ENCODE assay signal across 17 mouse cellular contexts in the genomic region with DNA sequence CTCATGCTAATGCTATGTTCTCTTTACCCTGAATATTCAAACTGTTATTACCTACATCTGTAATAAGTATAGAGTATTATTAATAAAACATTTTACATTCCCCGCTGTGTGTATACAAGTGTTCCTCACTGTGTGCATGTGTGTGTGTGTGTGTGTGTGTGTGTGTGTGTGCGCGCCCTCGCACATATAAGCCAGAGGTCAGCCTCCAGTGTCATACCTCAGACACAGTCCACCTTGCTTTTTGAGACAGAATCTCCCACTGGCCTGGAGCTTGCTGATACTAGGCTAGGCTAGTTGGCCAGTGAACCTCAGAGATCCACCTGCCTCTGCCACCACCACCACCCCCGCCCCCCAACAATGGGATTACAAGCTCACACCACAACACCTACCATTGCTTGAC. TPM values are rescaled to one million over a fixed set of nuclear protein-coding genes. Genes with fewer than 3 reads are reported as not detected.
DNase-seq lines count a peak whose midpoint lies in the region; ATAC-seq lines count a peak whose summit lies in the region.
"Had no signal": no experiment of that assay in that cellular context is flagged by ENCODE, and none has a peak within 500 bp of the region (broad histone marks: within the 10 kb centered on the region; RNA-seq: fewer than 3 reads in every experiment).

No protein-coding gene starts in this region.

- no peak overlapping the region for H3K4me2 ChIP-seq in neural tube, embryonic 11.5 days (ENCODE audit: low read depth)
- H3K4me2 ChIP-seq in midbrain, embryonic 11.5 days = peak overlapping the region; percentile 38
- H3K4me2 ChIP-seq in neural tube, embryonic 14.5 days (ENCODE audit: low read depth, low read length) = no peak overlapping the region
- H3K4me2 ChIP-seq: embryonic facial prominence, embryonic 15.5 days; liver, embryonic 11.5 days had no signal

- no peak for DNase-seq in neural tube, embryonic 11.5 days (ENCODE audit: low spot score)
- DNase-seq in neural tube, embryonic 10.5 days (ENCODE audit: extremely low spot score, low spot score) = no peak
- no peak for DNase-seq in hindbrain, embryonic 10.5 days (ENCODE audit: low spot score)
- peak; percentile 87 for DNase-seq in midbrain, embryonic 11.5 days (ENCODE audit: low spot score, missing footprints)
- DNase-seq in yolk sac, embryonic 10.5 days (ENCODE audit: low spot score) = no peak
- DNase-seq in urinary bladder, adult 18-20 months (ENCODE audit: low spot score in 2 of 2) = no peak
- DNase-seq: cerebellum, postnatal 36 days; gastrocnemius, postnatal 25 days; heart, postnatal 36 days; kidney, adult 18-20 months; kidney, postnatal 25 days; left cerebral cortex, postnatal 4 days had no signal

- H3K27me3 ChIP-seq in neural tube, embryonic 11.5 days (ENCODE audit: control insufficient read depth, insufficient read depth, low read length) = no peaks in the 10 kb centered on the region
- no peaks in the 10 kb centered on the region for H3K27me3 ChIP-seq in hindbrain, embryonic 10.5 days (ENCODE audit: insufficient read depth, poor library complexity, severe bottlenecking)
- H3K27me3 ChIP-seq in midbrain, embryonic 11.5 days (ENCODE audit: control insufficient read depth, insufficient read depth, low read length) = no peaks in the 10 kb centered on the region
- H3K27me3 ChIP-seq in neural tube, embryonic 14.5 days (ENCODE audit: control insufficient read depth, insufficient read depth, low read length) = no peaks in the 10 kb centered on the region
- H3K27me3 ChIP-seq: embryonic facial prominence, embryonic 15.5 days had no signal

- WGBS in neural tube, embryonic 11.5 days = 87% methylated on average over 5 of the region's 5 CpGs
- 84% methylated on average over 5 of the region's 5 CpGs for WGBS in hindbrain, embryonic 10.5 days
- WGBS in midbrain, embryonic 11.5 days = 75% methylated on average over 5 of the region's 5 CpGs
- WGBS in neural tube, embryonic 14.5 days = 82% methylated on average over 5 of the region's 5 CpGs

- no peak overlapping the region for H3K4me3 ChIP-seq in neural tube, embryonic 11.5 days (ENCODE audit: low read depth, low read length)
- peak overlapping the region; percentile 33 for H3K4me3 ChIP-seq in hindbrain, embryonic 10.5 days
- H3K4me3 ChIP-seq in midbrain, embryonic 11.5 days (ENCODE audit: low read depth, low read length) = no peak overlapping the region; the same call in 1 of the 2 replicates
- H3K4me3 ChIP-seq in neural tube, embryonic 14.5 days (ENCODE audit: low read depth, low read length) = no peak overlapping the region
- H3K4me3 ChIP-seq: embryonic facial prominence, embryonic 15.5 days; heart, embryonic 10.5 days had no signal

- no peaks in the 10 kb centered on the region for H3K36me3 ChIP-seq in neural tube, embryonic 11.5 days (ENCODE audit: control insufficient read depth, insufficient read depth, low read length)
- peaks cover 28% of the 10 kb centered on the region for H3K36me3 ChIP-seq in hindbrain, embryonic 10.5 days
- 0 out of 2 replicates have a peak, but pooled peaks cover 2% of the 10 kb centered on the region for H3K36me3 ChIP-seq in midbrain, embryonic 11.5 days (ENCODE audit: control insufficient read depth, insufficient read depth, low read length)
- H3K36me3 ChIP-seq in neural tube, embryonic 14.5 days (ENCODE audit: control insufficient read depth, insufficient read depth, low read length) = no peaks in the 10 kb centered on the region
- H3K36me3 ChIP-seq: embryonic facial prominence, embryonic 15.5 days; heart, embryonic 10.5 days had no signal

- peak overlapping the region; percentile 89 for H3K27ac ChIP-seq in neural tube, embryonic 11.5 days (ENCODE audit: low read depth, low read length)
- H3K27ac ChIP-seq in hindbrain, embryonic 10.5 days = peak overlapping the region; percentile 87
- H3K27ac ChIP-seq in midbrain, embryonic 11.5 days (ENCODE audit: low read depth, low read length) = peak overlapping the region; percentile 97
- peak overlapping the region; percentile 79 for H3K27ac ChIP-seq in neural tube, embryonic 14.5 days (ENCODE audit: low read depth, low read length)
- H3K27ac ChIP-seq: embryonic facial prominence, embryonic 15.5 days; heart, embryonic 10.5 days had no signal

- H3K4me1 ChIP-seq in neural tube, embryonic 11.5 days (ENCODE audit: control insufficient read depth, insufficient read depth, low read length) = peaks cover 46% of the 10 kb centered on the region
- peaks cover 64% of the 10 kb centered on the region for H3K4me1 ChIP-seq in hindbrain, embryonic 10.5 days (replicated peaks)
- peaks cover 55% of the 10 kb centered on the region for H3K4me1 ChIP-seq in midbrain, embryonic 11.5 days (ENCODE audit: control insufficient read depth, insufficient read depth, low read length)
- peaks cover 45% of the 10 kb centered on the region for H3K4me1 ChIP-seq in neural tube, embryonic 14.5 days (ENCODE audit: control insufficient read depth, insufficient read depth, low read length)

- ATAC-seq in neural tube, embryonic 11.5 days (ENCODE audit: insufficient read depth, low FRiP score, low TSS enrichment) = peak; percentile 17; the same call in 1 of the 2 replicates
- peak; percentile 14 for ATAC-seq in midbrain, embryonic 11.5 days (ENCODE audit: low FRiP score)
- 0 out of 2 replicates have a peak, but pooled peaks have one; percentile 9 for ATAC-seq in neural tube, embryonic 14.5 days (ENCODE audit: low read depth)
- ATAC-seq in erythroid progenitor cell, adult 5-6 weeks (replicated peaks; ENCODE audit: low FRiP score, poor library complexity, severe bottlenecking) = no peak

- H3K9me3 ChIP-seq in neural tube, embryonic 11.5 days (ENCODE audit: control insufficient read depth, low read length) = no peaks in the 10 kb centered on the region
- H3K9me3 ChIP-seq in hindbrain, embryonic 10.5 days = no peaks in the 10 kb centered on the region
- no peaks in the 10 kb centered on the region for H3K9me3 ChIP-seq in midbrain, embryonic 11.5 days (ENCODE audit: control insufficient read depth, low read length)
- no peaks in the 10 kb centered on the region for H3K9me3 ChIP-seq in neural tube, embryonic 14.5 days (ENCODE audit: control insufficient read depth, low read length)
- H3K9me3 ChIP-seq: embryonic facial prominence, embryonic 15.5 days; heart, embryonic 10.5 days had no signal

- H3K9ac ChIP-seq in neural tube, embryonic 11.5 days (ENCODE audit: low read length) = peak overlapping the region; percentile 14; the same call in 1 of the 2 replicates
- peak overlapping the region; percentile 57 for H3K9ac ChIP-seq in midbrain, embryonic 11.5 days (ENCODE audit: low read length)
- H3K9ac ChIP-seq in neural tube, embryonic 14.5 days (replicated peaks; ENCODE audit: low read depth, low read length) = no peak overlapping the region; the same call in 1 of the 2 replicates
- H3K9ac ChIP-seq: embryonic facial prominence, embryonic 15.5 days had no signal

RNA-seq across cellular contexts. Expression of a gene that starts 43.3 kb away (rescaled TPM):
- 37.4 and 42.0 TPM in 2 replicates for polyA plus RNA-seq in neural tube, embryonic 11.5 days (2014; fragmentation: Nextera tagmentation; extraction: Ambion mirVana)
- 28.0 and 34.7 TPM in 2 replicates for polyA plus RNA-seq in hindbrain, embryonic 10.5 days (2016; fragmentation: Nextera tagmentation; extraction: Ambion mirVana)
- 48.9 and 54.9 TPM in 2 replicates for polyA plus RNA-seq in midbrain, embryonic 11.5 days (2014; fragmentation: Nextera tagmentation; extraction: Ambion mirVana)
- 44.7 and 68.2 TPM in 2 replicates for polyA plus RNA-seq in neural tube, embryonic 14.5 days (2014; fragmentation: Nextera tagmentation; extraction: Ambion mirVana)
- 0.42 and 1.4 TPM in 2 replicates for total RNA-seq in erythroid progenitor cell, adult 5-6 weeks (2015; ENCODE audit: low replicate concordance)
- 0.08 TPM in 1 of 2 replicates, not detected in the other for total RNA-seq in erythroid progenitor cell, adult 5-6 weeks (2017; ENCODE audit: low replicate concordance)
